In genomic region chr2:122809027-122809426, GRCm38 (mm10) we compare ENCODE assay signal across 22 mouse cellular contexts.
"Had no signal": no experiment of that assay in that cellular context is flagged by ENCODE, and none has a peak within 500 bp of the region (broad histone marks: within the 10 kb centered on the region; RNA-seq: fewer than 3 reads in every experiment).

No protein-coding gene starts in this region.

- H3K36me3 ChIP-seq: limb, embryonic 12.5 days; limb, embryonic 15.5 days; lung, embryonic 15.5 days; midbrain, embryonic 10.5 days; midbrain, embryonic 13.5 days; neural tube, embryonic 13.5 days; stomach, embryonic 15.5 days had no signal

- H3K4me3 ChIP-seq: limb, embryonic 12.5 days; limb, embryonic 15.5 days; lung, embryonic 15.5 days; megakaryocyte, embryonic 14.5 days; midbrain, embryonic 10.5 days; midbrain, embryonic 13.5 days; myocyte; neural tube, embryonic 13.5 days; stomach, embryonic 15.5 days had no signal

- H3K4me1 ChIP-seq: limb, embryonic 12.5 days; limb, embryonic 15.5 days; lung, embryonic 15.5 days; megakaryocyte, embryonic 14.5 days; midbrain, embryonic 10.5 days; midbrain, embryonic 13.5 days; neural tube, embryonic 13.5 days; stomach, embryonic 15.5 days had no signal

- H3K27me3 ChIP-seq: limb, embryonic 12.5 days; limb, embryonic 15.5 days; lung, embryonic 15.5 days; megakaryocyte, embryonic 14.5 days; midbrain, embryonic 13.5 days; neural tube, embryonic 13.5 days; stomach, embryonic 15.5 days had no signal

- ATAC-seq: intestine, postnatal 0 days; liver, postnatal 0 days; midbrain, embryonic 13.5 days; midbrain, embryonic 16.5 days had no signal

- H3K27ac ChIP-seq: kidney, postnatal 0 days; limb, embryonic 12.5 days; limb, embryonic 15.5 days; liver, embryonic 14.5 days; lung, embryonic 15.5 days; midbrain, embryonic 10.5 days; midbrain, embryonic 13.5 days; neural tube, embryonic 13.5 days; stomach, embryonic 15.5 days had no signal

- DNase-seq: kidney, postnatal 36 days; left cerebral cortex, postnatal 4 days; liver, postnatal 0 days; lung, postnatal 14 days; right cerebral cortex, adult 18-20 months; right cerebral cortex, postnatal 25 days; spleen, adult 18-20 months; thymus, adult 18-20 months; thymus, postnatal 36 days had no signal
